Comparison of ENCODE assay signal across 18 mouse cellular contexts in genomic region chr2:4998905-4999304, GRCm38 (mm10). TPM values are rescaled to one million over a fixed set of nuclear protein-coding genes. Genes with fewer than 3 reads are reported as not detected.
A peak's percentile ranks its signal among the peaks of the same experiment; 100 is the strongest.
DNase-seq lines count a peak whose midpoint lies in the region; ATAC-seq and TF ChIP-seq lines count a peak whose summit lies in the region.
"Had no signal": no experiment of that assay in that cellular context is flagged by ENCODE, and none has a peak within 500 bp of the region (broad histone marks: within the 10 kb centered on the region; RNA-seq: fewer than 3 reads in every experiment).

No protein-coding gene starts in this region.

- H3K9me3 ChIP-seq in liver, postnatal 0 days (ENCODE audit: low read length), result no peaks in the 10 kb centered on the region
- no peaks in the 10 kb centered on the region for H3K9me3 ChIP-seq in liver, embryonic 11.5 days (ENCODE audit: control insufficient read depth, low read length)
- H3K9me3 ChIP-seq: heart, embryonic 15.5 days; lung, embryonic 15.5 days; midbrain, embryonic 13.5 days; neural tube, embryonic 13.5 days had no signal

- H3K27ac ChIP-seq in gastrocnemius, adult 2 months, result no peak overlapping the region
- no peak overlapping the region for H3K27ac ChIP-seq in liver, postnatal 0 days (ENCODE audit: low read depth)
- H3K27ac ChIP-seq in liver, embryonic 11.5 days (ENCODE audit: low read depth, low read length), result no peak overlapping the region
- H3K27ac ChIP-seq: heart, embryonic 15.5 days; hindbrain, embryonic 14.5 days; lung, embryonic 15.5 days; midbrain, embryonic 13.5 days; neural tube, embryonic 13.5 days had no signal

- 67% methylated on average over 3 of the region's 3 CpGs for WGBS in liver, postnatal 0 days (ENCODE audit: insufficient replicate concordance)
- 78% methylated on average over 3 of the region's 3 CpGs for WGBS in liver, embryonic 11.5 days

- peaks cover 52% of the 10 kb centered on the region for H3K36me3 ChIP-seq in liver, postnatal 0 days (replicated peaks; ENCODE audit: insufficient read depth, low read length)
- peaks cover 59% of the 10 kb centered on the region for H3K36me3 ChIP-seq in liver, embryonic 11.5 days (ENCODE audit: control insufficient read depth, insufficient read depth, low read length)

- no peak overlapping the region for H3K4me3 ChIP-seq in gastrocnemius, adult 2 months
- no peak overlapping the region for H3K4me3 ChIP-seq in liver, postnatal 0 days (ENCODE audit: low read depth, low read length)
- H3K4me3 ChIP-seq in liver, embryonic 11.5 days (ENCODE audit: low read depth, low read length), result no peak overlapping the region
- H3K4me3 ChIP-seq: heart, embryonic 15.5 days; lung, embryonic 15.5 days; midbrain, embryonic 13.5 days; neural tube, embryonic 13.5 days had no signal

- DNase-seq in gastrocnemius, adult 2 months, result no peak
- no peak for DNase-seq in gastrocnemius, postnatal 10 days
- no peak for DNase-seq in liver, postnatal 0 days
- no peak for DNase-seq in liver, embryonic 11.5 days (ENCODE audit: low spot score)
- DNase-seq in adipocyte (ENCODE audit: low spot score), result peak; percentile 28
- DNase-seq in kidney, postnatal 4 days, result peak; percentile 21 to 35
- DNase-seq in natural killer cell, adult 2 months (ENCODE audit: low spot score in 2 of 2), result no peak
- no peak for DNase-seq in embryo, embryonic 9.5 days (ENCODE audit: extremely low spot score)
- DNase-seq: adrenal gland, postnatal 25 days; cerebellum, adult 11 months; layer of hippocampus, adult 9-11 months; thymus, adult 2 months had no signal

- H3K9ac ChIP-seq in liver, postnatal 0 days (replicated peaks), result no peak overlapping the region
- no peak overlapping the region for H3K9ac ChIP-seq in liver, embryonic 11.5 days (ENCODE audit: low read depth, low read length)
- H3K9ac ChIP-seq: heart, embryonic 15.5 days; hindbrain, embryonic 14.5 days; lung, embryonic 15.5 days; midbrain, embryonic 13.5 days; neural tube, embryonic 13.5 days had no signal

- H3K27me3 ChIP-seq in liver, postnatal 0 days (ENCODE audit: insufficient read depth, low read length), result no peaks in the 10 kb centered on the region
- H3K27me3 ChIP-seq in liver, embryonic 11.5 days (replicated peaks; ENCODE audit: control insufficient read depth, insufficient read depth, low read length), result no peaks in the 10 kb centered on the region
- H3K27me3 ChIP-seq: heart, embryonic 15.5 days; lung, embryonic 15.5 days; midbrain, embryonic 13.5 days; neural tube, embryonic 13.5 days had no signal

- no peak for TF ChIP-seq EP300 in liver, postnatal 0 days (IDR thresholded peaks at IDR 0.05; ENCODE audit: low read depth)

- peaks cover 6% of the 10 kb centered on the region; the same call in 1 of the 2 replicates for H3K4me1 ChIP-seq in liver, postnatal 0 days (ENCODE audit: insufficient read depth)
- H3K4me1 ChIP-seq in liver, embryonic 11.5 days (replicated peaks; ENCODE audit: control insufficient read depth, insufficient read depth, low read length), result no peaks in the 10 kb centered on the region
- H3K4me1 ChIP-seq: heart, embryonic 15.5 days; lung, embryonic 15.5 days; midbrain, embryonic 13.5 days; neural tube, embryonic 13.5 days had no signal

- peak; percentile 26 for TF ChIP-seq CTCF in gastrocnemius, adult 2 months (IDR thresholded peaks at IDR 0.05)
- peak; percentile 61 for TF ChIP-seq CTCF in liver, postnatal 0 days (IDR thresholded peaks at IDR 0.05; ENCODE audit: low read depth)

- no peak overlapping the region for H3K4me2 ChIP-seq in liver, postnatal 0 days (ENCODE audit: low read depth, low read length)
- H3K4me2 ChIP-seq in liver, embryonic 11.5 days, result no peak overlapping the region
- H3K4me2 ChIP-seq: heart, embryonic 15.5 days; hindbrain, embryonic 14.5 days; lung, embryonic 15.5 days; midbrain, embryonic 13.5 days; neural tube, embryonic 13.5 days had no signal

- ATAC-seq in liver, postnatal 0 days, result no peak
- ATAC-seq in liver, embryonic 11.5 days (replicated peaks; ENCODE audit: low FRiP score), result no peak
- ATAC-seq: midbrain, embryonic 13.5 days had no signal

- intact Hi-C loops in gastrocnemius, adult 2 months (cut with DNase I), result no loop called here

RNA-seq across cellular contexts. Expression of gene Mcm10, which starts 13.7 kb away (rescaled TPM):
- total RNA-seq in gastrocnemius, adult 2 months (2021), result under 1 TPM in 1 of 2 experiments, not detected in 1; 0.08 TPM
- total RNA-seq in gastrocnemius, postnatal 10 days (2021), result 1 to 10 TPM; 2.3 to 4.7 TPM
- polyA plus RNA-seq in liver, postnatal 0 days (2015; fragmentation: Nextera tagmentation; extraction: Ambion mirVana), result 10.5 and 12.2 TPM in 2 replicates
- polyA plus RNA-seq in liver, embryonic 11.5 days (2014; fragmentation: Nextera tagmentation; extraction: Ambion mirVana), result 77.2 and 84.4 TPM in 2 replicates

RNA-seq across cellular contexts. Expression of gene Ucma, which starts 23.0 kb away (rescaled TPM):
- total RNA-seq in gastrocnemius, adult 2 months (2021), result not detected
- under 1 TPM in 1 of 2 experiments, not detected in 1; 0.75 TPM for total RNA-seq in gastrocnemius, postnatal 10 days (2021)
- polyA plus RNA-seq in liver, postnatal 0 days (2015; fragmentation: Nextera tagmentation; extraction: Ambion mirVana), result not detected in 2 replicates
- not detected in 2 replicates for polyA plus RNA-seq in liver, embryonic 11.5 days (2014; fragmentation: Nextera tagmentation; extraction: Ambion mirVana)
- total RNA-seq: adrenal gland, postnatal 25 days had no signal
- polyA plus RNA-seq: limb, embryonic 11.5 days; midbrain, embryonic 13.5 days; neural tube, embryonic 13.5 days had no signal

Comparison
In these comparisons a context has a peak if more than half of its experiments do, and no peak if none do; other contexts are left out.
1. DNase-seq: peak in adipocyte (single experiment) and kidney, postnatal 4 days (2 of 2); none in gastrocnemius, adult 2 months (single experiment), gastrocnemius, postnatal 10 days (single experiment), liver, postnatal 0 days (single experiment), liver, embryonic 11.5 days (single experiment), natural killer cell, adult 2 months (0 of 2) and embryo, embryonic 9.5 days (single experiment).